Mouse (Mus musculus): ENCODE measurements around the gene Zic1. TPM values are rescaled to one million over a fixed set of nuclear protein-coding genes. Genes with fewer than 3 reads are reported as not detected.

Gene Zic1
- polyA plus RNA-seq, 1 experiment from 2014 or later = 0.01 TPM

- Histone ChIP-seq H3K9ac (ENCODE audit: low read depth, low read length) (no peak overlapping the region), H3K4me2 (ENCODE audit: low read depth, low read length) (no peak overlapping the region), H3K27ac (ENCODE audit: low read length) (no peak overlapping the region), H3K4me3 (ENCODE audit: low read depth, low read length) (no peak overlapping the region), H3K4me1 (ENCODE audit: control insufficient read depth, low read depth, low read length) (no peaks in the 10 kb centered on the region), H3K9me3 (replicated peaks; ENCODE audit: control insufficient read depth, low read length) (no peaks in the 10 kb centered on the region), H3K36me3 (ENCODE audit: control insufficient read depth, insufficient read depth) (no peaks in the 10 kb centered on the region), H3K27me3 (ENCODE audit: control insufficient read depth, insufficient read depth, low read depth, low read length) (peaks cover 82% of the 10 kb centered on the region)
- 6% methylated on average over 10 of the region's 10 CpGs for WGBS (ENCODE audit: insufficient replicate concordance)
- ATAC-seq (ENCODE audit: low read depth) = no peak
Measured at GRCm38 (mm10) chr9:91358851-91359687, 6.5 kb downstream of the Zic1 start.

- Histone ChIP-seq H3K27ac (ENCODE audit: low read length) (no peak overlapping the region), H3K36me3 (ENCODE audit: control insufficient read depth, insufficient read depth) (no peaks in the 10 kb centered on the region), H3K9me3 (replicated peaks; ENCODE audit: control insufficient read depth, low read length) (no peaks in the 10 kb centered on the region), H3K4me3 (ENCODE audit: low read depth, low read length) (no peak overlapping the region), H3K4me1 (ENCODE audit: control insufficient read depth, low read depth, low read length) (no peaks in the 10 kb centered on the region), H3K9ac (ENCODE audit: low read depth, low read length) (no peak overlapping the region), H3K4me2 (ENCODE audit: low read depth, low read length) (no peak overlapping the region), H3K27me3 (ENCODE audit: control insufficient read depth, insufficient read depth, low read depth, low read length) (peaks cover 80% of the 10 kb centered on the region)
- no peak for ATAC-seq (ENCODE audit: low read depth)
- WGBS (ENCODE audit: insufficient replicate concordance) = 6% methylated on average over 3 of the region's 3 CpGs
Measured at GRCm38 (mm10) chr9:91357321-91357720, 8.3 kb downstream of the Zic1 start.

- no peak overlapping the region for H3K9ac ChIP-seq (ENCODE audit: low read depth, low read length)
- no peaks in the 10 kb centered on the region for H3K9me3 ChIP-seq (replicated peaks; ENCODE audit: control insufficient read depth, low read length)
- H3K36me3 ChIP-seq (ENCODE audit: control insufficient read depth, insufficient read depth) = no peaks in the 10 kb centered on the region
- H3K27me3 ChIP-seq (ENCODE audit: control insufficient read depth, insufficient read depth, low read depth, low read length) = peaks cover 79% of the 10 kb centered on the region
- no peak for ATAC-seq (ENCODE audit: low read depth)
- no peak overlapping the region for H3K27ac ChIP-seq (ENCODE audit: low read length)
- H3K4me2 ChIP-seq (ENCODE audit: low read depth, low read length) = no peak overlapping the region
- whole genome bisulfite sequencing (ENCODE audit: insufficient replicate concordance) = 9% methylated on average over 4 of the region's 4 CpGs
- no peak overlapping the region for H3K4me3 ChIP-seq (ENCODE audit: low read depth, low read length)
- H3K4me1 ChIP-seq (ENCODE audit: control insufficient read depth, low read depth, low read length) = no peaks in the 10 kb centered on the region
Measured at GRCm38 (mm10) chr9:91356353-91356740, 9.3 kb downstream of the Zic1 start.

GRCm38 (mm10) chr9:91355629-91356352 lies 9.8 kb downstream of the Zic1 start:
- no peaks in the 10 kb centered on the region for H3K9me3 ChIP-seq (replicated peaks; ENCODE audit: control insufficient read depth, low read length)
- 2% methylated on average over 34 of the region's 35 CpGs for WGBS (ENCODE audit: insufficient replicate concordance)
- H3K27ac ChIP-seq (ENCODE audit: low read length) = no peak overlapping the region
- H3K4me1 ChIP-seq (ENCODE audit: control insufficient read depth, low read depth, low read length) = no peaks in the 10 kb centered on the region
- no peaks in the 10 kb centered on the region for H3K36me3 ChIP-seq (ENCODE audit: control insufficient read depth, insufficient read depth)
- no peak overlapping the region for H3K4me3 ChIP-seq (ENCODE audit: low read depth, low read length)
- ATAC-seq (ENCODE audit: low read depth) = no peak
- H3K27me3 ChIP-seq (ENCODE audit: control insufficient read depth, insufficient read depth, low read depth, low read length) = peaks cover 79% of the 10 kb centered on the region
- no peak overlapping the region for H3K9ac ChIP-seq (ENCODE audit: low read depth, low read length)
- H3K4me2 ChIP-seq (ENCODE audit: low read depth, low read length) = no peak overlapping the region

- Histone ChIP-seq H3K9ac (ENCODE audit: low read depth, low read length) (no peak overlapping the region), H3K4me3 (ENCODE audit: low read depth, low read length) (no peak overlapping the region), H3K4me2 (ENCODE audit: low read depth, low read length) (no peak overlapping the region), H3K36me3 (ENCODE audit: control insufficient read depth, insufficient read depth) (no peaks in the 10 kb centered on the region), H3K9me3 (replicated peaks; ENCODE audit: control insufficient read depth, low read length) (no peaks in the 10 kb centered on the region), H3K27ac (ENCODE audit: low read length) (no peak overlapping the region), H3K27me3 (ENCODE audit: control insufficient read depth, insufficient read depth, low read depth, low read length) (peaks cover 81% of the 10 kb centered on the region), H3K4me1 (ENCODE audit: control insufficient read depth, low read depth, low read length) (no peaks in the 10 kb centered on the region)
- ATAC-seq (ENCODE audit: low read depth) = no peak
- WGBS (ENCODE audit: insufficient replicate concordance) = 3% methylated on average over 7 of the region's 7 CpGs
Measured at GRCm38 (mm10) chr9:91355270-91355589, 10.4 kb downstream of the Zic1 start.

- H3K27me3 ChIP-seq (ENCODE audit: control insufficient read depth, insufficient read depth, low read depth, low read length) = peaks cover 79% of the 10 kb centered on the region
- no peak overlapping the region for H3K4me2 ChIP-seq (ENCODE audit: low read depth, low read length)
- no peaks in the 10 kb centered on the region for H3K36me3 ChIP-seq (ENCODE audit: control insufficient read depth, insufficient read depth)
- no peak overlapping the region for H3K4me3 ChIP-seq (ENCODE audit: low read depth, low read length)
- no peaks in the 10 kb centered on the region for H3K9me3 ChIP-seq (replicated peaks; ENCODE audit: control insufficient read depth, low read length)
- H3K4me1 ChIP-seq (ENCODE audit: control insufficient read depth, low read depth, low read length) = no peaks in the 10 kb centered on the region
- WGBS (ENCODE audit: insufficient replicate concordance) = 7% methylated on average over 22 of the region's 22 CpGs
- no peak for ATAC-seq (ENCODE audit: low read depth)
- no peak overlapping the region for H3K27ac ChIP-seq (ENCODE audit: low read length)
- no peak overlapping the region for H3K9ac ChIP-seq (ENCODE audit: low read depth, low read length)
Measured at GRCm38 (mm10) chr9:91354434-91355269, 11.0 kb downstream of the Zic1 start.

- Histone ChIP-seq H3K9me3 (replicated peaks; ENCODE audit: control insufficient read depth, low read length) (no peaks in the 10 kb centered on the region), H3K27ac (ENCODE audit: low read length) (no peak overlapping the region), H3K4me1 (ENCODE audit: control insufficient read depth, low read depth, low read length) (no peaks in the 10 kb centered on the region), H3K9ac (ENCODE audit: low read depth, low read length) (no peak overlapping the region), H3K4me2 (ENCODE audit: low read depth, low read length) (no peak overlapping the region), H3K27me3 (ENCODE audit: control insufficient read depth, insufficient read depth, low read depth, low read length) (peaks cover 73% of the 10 kb centered on the region), H3K36me3 (ENCODE audit: control insufficient read depth, insufficient read depth) (no peaks in the 10 kb centered on the region), H3K4me3 (ENCODE audit: low read depth, low read length) (no peak overlapping the region)
- no peak for ATAC-seq (ENCODE audit: low read depth)
- 3% methylated on average over 36 of the region's 37 CpGs for WGBS (ENCODE audit: insufficient replicate concordance)
Measured at GRCm38 (mm10) chr9:91353551-91354433, 11.8 kb downstream of the Zic1 start.

GRCm38 (mm10) chr9:91352786-91353185 lies 12.8 kb downstream of the Zic1 start:
- H3K4me3 ChIP-seq (ENCODE audit: low read depth, low read length) = no peak overlapping the region
- 2% methylated on average over 15 of the region's 15 CpGs for WGBS (ENCODE audit: insufficient replicate concordance)
- peaks cover 69% of the 10 kb centered on the region for H3K27me3 ChIP-seq (ENCODE audit: control insufficient read depth, insufficient read depth, low read depth, low read length)

More at GRCm38 (mm10) chr9:91352786-91353185, 12.8 kb downstream of the Zic1 start:
- H3K9ac ChIP-seq (ENCODE audit: low read depth, low read length) = no peak overlapping the region
- H3K9me3 ChIP-seq (replicated peaks; ENCODE audit: control insufficient read depth, low read length) = no peaks in the 10 kb centered on the region
- no peaks in the 10 kb centered on the region for H3K4me1 ChIP-seq (ENCODE audit: control insufficient read depth, low read depth, low read length)
- H3K27ac ChIP-seq (ENCODE audit: low read length) = no peak overlapping the region
- no peak overlapping the region for H3K4me2 ChIP-seq (ENCODE audit: low read depth, low read length)
- H3K36me3 ChIP-seq (ENCODE audit: control insufficient read depth, insufficient read depth) = no peaks in the 10 kb centered on the region
- ATAC-seq (ENCODE audit: low read depth) = no peak
